Mouse (Mus musculus): ENCODE results near the gene Stk10.

- no peak for TF ChIP-seq POLR2A (IDR thresholded peaks at IDR 0.05; ENCODE audit: borderline replicate concordance, low read depth, low read length)
- no peak for TF ChIP-seq CTCF (IDR thresholded peaks at IDR 0.05; ENCODE audit: low read depth, low read length)
Observed at GRCm38 (mm10) chr11:32662082-32662656, 129.1 kb downstream of the Stk10 start.
